Mouse (Mus musculus): ENCODE data around the gene Drosha. TPM values are rescaled to one million over a fixed set of nuclear protein-coding genes. Genes with fewer than 3 reads are reported as not detected.

Gene Drosha
- total RNA-seq, 2 experiments from 2014 or later, result 41.0 to 49.2 TPM

- no peak for DNase-seq (ENCODE audit: low spot score in 2 of 2)
Observed at GRCm38 (mm10) chr15:12825408-12825807, 793 bp downstream of the Drosha start.

- DNase-seq (ENCODE audit: low spot score in 2 of 2), result no peak
Observed at GRCm38 (mm10) chr15:12829878-12830277, 5.3 kb downstream of the Drosha start.

GRCm38 (mm10) chr15:12832599-12832998 lies 8.0 kb downstream of the Drosha start:
- DNase-seq (ENCODE audit: low spot score in 2 of 2), result no peak

GRCm38 (mm10) chr15:12833385-12833784 lies 8.8 kb downstream of the Drosha start:
- DNase-seq (ENCODE audit: low spot score in 2 of 2), result no peak

GRCm38 (mm10) chr15:12834231-12834630 lies 9.6 kb downstream of the Drosha start:
- DNase-seq (ENCODE audit: low spot score in 2 of 2), result no peak

GRCm38 (mm10) chr15:12840737-12841136 lies 16.1 kb downstream of the Drosha start:
- no peak for DNase-seq (ENCODE audit: low spot score in 2 of 2)

- DNase-seq (ENCODE audit: low spot score in 2 of 2), result no peak
Observed at GRCm38 (mm10) chr15:12842833-12843232, 18.2 kb downstream of the Drosha start.

- no peak for DNase-seq (ENCODE audit: low spot score in 2 of 2)
Observed at GRCm38 (mm10) chr15:12848196-12848975, 23.8 kb downstream of the Drosha start.

- no peak for DNase-seq (ENCODE audit: low spot score in 2 of 2)
Observed at GRCm38 (mm10) chr15:12849373-12849772, 24.8 kb downstream of the Drosha start.

GRCm38 (mm10) chr15:12853471-12853870 lies 28.9 kb downstream of the Drosha start:
- DNase-seq (ENCODE audit: low spot score in 2 of 2), result no peak

GRCm38 (mm10) chr15:12856780-12857179 lies 32.2 kb downstream of the Drosha start:
- DNase-seq (ENCODE audit: low spot score in 2 of 2), result no peak

- no peak for DNase-seq (ENCODE audit: low spot score in 2 of 2)
Observed at GRCm38 (mm10) chr15:12857840-12858516, 33.4 kb downstream of the Drosha start.

GRCm38 (mm10) chr15:12858645-12859044 lies 34.0 kb downstream of the Drosha start:
- no peak for DNase-seq (ENCODE audit: low spot score in 2 of 2)

GRCm38 (mm10) chr15:12862061-12862460 lies 37.4 kb downstream of the Drosha start:
- no peak for DNase-seq (ENCODE audit: low spot score in 2 of 2)

- no peak for DNase-seq (ENCODE audit: low spot score in 2 of 2)
Observed at GRCm38 (mm10) chr15:12863669-12864068, 39.1 kb downstream of the Drosha start.

- no peak for DNase-seq (ENCODE audit: low spot score in 2 of 2)
Observed at GRCm38 (mm10) chr15:12865595-12866314, 41.1 kb downstream of the Drosha start.

GRCm38 (mm10) chr15:12867269-12867668 lies 42.7 kb downstream of the Drosha start:
- DNase-seq (ENCODE audit: low spot score in 2 of 2), result no peak

GRCm38 (mm10) chr15:12875442-12876176 lies 51.0 kb downstream of the Drosha start:
- DNase-seq (ENCODE audit: low spot score in 2 of 2), result no peak

- DNase-seq (ENCODE audit: low spot score in 2 of 2), result no peak
Observed at GRCm38 (mm10) chr15:12876266-12876665, 51.7 kb downstream of the Drosha start.

- no peak for DNase-seq (ENCODE audit: low spot score in 2 of 2)
Observed at GRCm38 (mm10) chr15:12876881-12877280, 52.3 kb downstream of the Drosha start.

GRCm38 (mm10) chr15:12877934-12878333 lies 53.3 kb downstream of the Drosha start:
- DNase-seq (ENCODE audit: low spot score in 2 of 2), result no peak
